Mouse (Mus musculus) urinary bladder, postnatal 14 days (tissue): Measurements from ENCODE around the gene Gm26897.
A peak's percentile ranks its signal among the peaks of the same experiment; 100 is the strongest.

ENCODE experiments used
- DNase-seq: peaks from one replicate; pipeline ENCODE4 v3.0.0; 2021; ENCODE audit warnings: low spot score

Gene Gm26897

DNA sequence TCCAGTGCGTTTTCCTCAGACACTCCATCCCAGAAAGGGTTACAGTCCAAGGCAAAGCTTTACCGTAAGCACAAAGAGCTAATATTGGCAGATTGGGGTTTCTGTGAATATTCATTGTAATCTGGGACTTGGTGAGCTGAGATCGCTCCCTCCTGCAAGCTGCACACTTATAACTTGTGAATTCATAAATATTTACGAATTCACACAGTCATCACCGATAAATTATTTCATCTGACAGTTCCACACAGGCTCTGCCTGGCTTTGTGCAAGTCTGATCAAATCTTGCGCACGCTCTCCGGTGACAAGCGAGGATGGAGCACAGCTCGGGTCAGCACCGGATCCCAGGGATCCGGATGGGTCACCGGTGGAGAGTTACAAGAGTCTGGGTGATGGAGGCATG is 16.4 kb downstream of the Gm26897 start:
- no peak for DNase-seq

DNA sequence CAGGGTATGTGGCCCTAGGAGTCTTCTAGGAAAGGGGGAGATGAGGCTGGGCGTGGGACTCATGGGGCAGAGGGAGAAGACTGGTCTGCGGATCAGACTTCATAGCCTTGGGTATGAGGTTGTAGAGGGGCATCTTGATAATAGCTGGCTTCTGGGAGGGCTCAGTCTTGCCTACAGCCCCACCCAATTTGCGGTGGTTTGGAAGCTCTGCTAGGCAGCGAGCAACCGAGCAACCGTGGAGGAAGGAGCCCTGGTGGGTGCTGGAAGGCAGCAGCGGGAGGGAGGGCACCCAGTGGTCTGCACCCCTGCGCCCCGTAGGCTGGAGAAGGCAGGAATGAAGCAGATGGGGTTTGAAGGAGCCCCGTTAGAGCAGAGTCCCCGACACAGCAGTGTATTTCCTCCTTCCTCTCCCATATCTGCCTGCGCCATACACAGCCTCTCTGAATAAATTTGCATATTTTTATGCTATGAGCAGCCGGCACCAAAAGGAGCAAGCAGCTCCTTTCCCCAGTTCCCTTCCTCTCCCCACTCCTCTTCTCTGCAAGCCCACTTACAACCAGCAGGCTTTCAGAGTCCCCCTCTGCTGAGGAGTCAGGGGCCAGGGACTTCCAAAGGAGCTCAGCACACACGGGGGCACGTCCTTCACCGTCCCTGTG is 20.9 kb downstream of the Gm26897 start:
- DNase-seq = no peak

DNA sequence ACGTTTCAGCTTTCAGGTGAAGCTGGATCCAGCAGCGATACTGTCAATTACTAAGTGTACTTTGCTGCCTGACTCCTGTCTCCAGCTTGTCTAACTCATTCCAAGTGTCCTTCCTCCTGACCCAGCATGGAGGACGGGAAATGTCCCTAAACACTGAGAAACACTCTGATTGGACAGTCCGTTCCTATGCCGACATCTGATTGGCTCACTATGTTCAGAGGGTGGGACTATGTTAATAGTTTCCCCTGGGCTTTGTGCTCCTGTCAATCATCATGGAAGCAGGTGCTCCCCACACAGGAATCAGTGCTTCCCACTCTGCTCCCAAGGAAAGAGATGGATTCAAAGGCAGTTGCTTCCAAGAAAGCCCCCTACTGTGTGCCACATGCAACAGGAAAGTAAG is 21.6 kb downstream of the Gm26897 start:
- DNase-seq = no peak

DNA sequence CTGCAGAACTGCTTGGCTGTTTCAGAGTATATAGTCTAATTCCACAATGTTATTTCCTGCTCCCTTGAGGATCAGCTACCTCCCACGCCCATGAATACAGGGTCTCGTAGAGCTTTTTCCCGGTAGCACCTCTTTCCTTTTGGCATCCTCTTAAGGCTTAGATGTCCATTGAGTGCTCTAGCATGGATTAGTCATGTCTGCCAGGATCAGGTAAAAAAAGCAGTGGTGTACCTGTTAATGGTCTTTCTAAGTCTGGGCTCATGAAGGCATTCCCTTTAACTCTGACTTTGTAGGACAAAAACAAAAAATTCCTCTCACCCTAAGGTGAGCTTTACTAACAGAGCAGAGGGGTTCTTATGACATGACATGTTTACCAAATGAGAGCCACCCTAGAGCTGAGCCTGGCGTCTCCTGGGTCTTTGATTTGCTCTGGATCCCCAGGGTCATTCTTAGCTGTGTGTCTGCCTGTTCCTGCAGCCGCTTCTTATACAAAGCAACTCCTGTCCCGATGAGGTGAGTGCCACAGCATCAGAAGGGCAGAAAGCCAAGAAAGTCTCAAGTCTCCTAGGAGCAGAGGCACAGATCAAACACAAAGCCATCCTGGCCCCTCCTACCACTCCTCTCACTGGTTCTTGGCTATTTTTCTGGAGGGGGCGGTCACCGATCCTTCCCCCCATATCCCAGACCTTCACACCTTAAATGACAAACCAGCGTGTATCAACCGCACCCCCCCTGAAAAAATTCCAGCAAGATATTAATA is 27.2 kb downstream of the Gm26897 start:
- DNase-seq = no peak

DNA sequence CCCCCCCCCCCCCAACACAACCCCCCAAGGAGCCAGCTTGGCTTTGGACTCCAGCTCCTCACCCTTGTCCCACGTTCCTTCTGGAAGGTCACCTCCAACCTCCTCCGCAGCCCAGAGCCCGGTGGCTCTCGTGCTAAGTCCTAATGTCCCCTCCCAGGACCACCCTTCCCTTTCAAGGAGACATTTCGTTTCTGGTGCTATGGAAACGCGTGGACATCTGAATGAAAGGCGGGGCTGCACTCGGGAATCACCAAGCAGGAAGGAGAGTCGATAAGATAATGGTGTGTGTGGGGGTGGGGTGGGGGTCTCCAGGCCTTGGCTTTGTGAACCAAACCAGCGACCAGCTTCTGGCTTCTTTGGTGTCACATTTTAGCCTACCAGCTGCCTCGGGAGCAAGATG is 27.9 kb downstream of the Gm26897 start:
- DNase-seq = no peak

DNA sequence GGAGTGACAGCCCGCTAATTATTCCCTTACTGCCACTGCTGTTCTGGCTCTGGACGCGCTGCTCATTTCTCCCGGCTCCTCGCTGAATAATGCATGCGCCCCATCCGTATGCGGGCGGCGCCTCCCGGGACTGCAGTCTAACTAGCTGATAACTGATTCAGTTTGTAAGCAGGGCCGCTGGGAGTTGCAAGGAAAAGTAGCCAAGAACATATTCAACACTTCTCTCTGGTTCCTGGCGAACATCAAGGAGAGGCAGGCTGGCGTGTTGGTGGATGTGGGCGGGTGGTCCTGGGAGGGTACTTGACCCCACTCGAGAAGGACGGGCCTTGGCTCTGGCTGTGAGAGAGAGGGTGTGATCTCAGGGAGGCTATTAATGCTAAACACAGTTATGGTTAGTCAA is 28.4 kb downstream of the Gm26897 start:
- DNase-seq = peak; percentile 65

DNA sequence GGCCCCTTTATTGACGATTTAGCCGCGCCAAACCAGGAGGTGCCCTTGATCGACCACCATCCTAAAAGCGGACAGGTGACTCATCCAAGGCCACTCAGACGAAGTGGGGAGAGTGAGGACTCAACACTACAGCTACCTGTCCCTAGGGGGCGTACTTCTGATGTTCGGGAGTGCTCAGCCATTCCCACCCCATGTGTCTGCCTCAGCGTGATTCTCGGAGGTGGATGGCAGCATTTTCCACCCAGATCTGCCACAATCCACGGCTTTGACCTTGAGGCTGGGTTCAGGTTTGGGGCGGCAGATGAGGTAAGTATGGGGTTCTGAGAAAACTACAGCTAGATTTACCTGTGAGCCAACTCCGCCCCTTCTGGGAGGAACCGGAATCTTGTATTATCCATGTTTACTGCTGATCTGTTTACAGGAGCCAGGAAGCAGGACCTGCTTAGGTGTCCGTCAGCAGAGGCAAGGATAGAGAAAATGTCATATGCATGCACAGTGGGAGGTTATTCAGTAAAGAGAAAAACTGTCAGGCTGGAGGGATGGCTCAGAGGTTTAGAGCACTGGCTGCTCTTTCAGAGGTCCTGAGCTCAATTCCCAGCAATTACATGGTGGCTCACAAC is 32.1 kb downstream of the Gm26897 start:
- no peak for DNase-seq

DNA sequence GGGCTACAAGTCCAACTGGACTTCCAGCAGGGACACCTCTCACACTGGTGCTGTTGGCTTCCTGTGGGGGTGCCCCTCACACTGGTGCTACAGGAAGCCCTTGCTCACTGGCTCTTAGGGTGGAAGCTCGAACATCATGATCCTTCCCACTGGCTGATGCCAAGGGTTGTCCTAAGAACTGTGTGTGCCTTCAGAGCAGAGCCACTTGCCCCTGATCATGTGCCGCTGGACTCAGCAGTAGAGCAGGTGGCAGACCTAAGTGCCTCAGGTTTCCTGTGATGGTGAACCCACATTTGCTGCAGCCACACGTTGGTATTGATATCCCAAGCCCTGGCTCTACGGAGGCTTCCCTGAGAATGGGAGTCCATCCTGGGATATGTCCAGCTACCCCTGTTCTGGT is 33.0 kb downstream of the Gm26897 start:
- DNase-seq = no peak

DNA sequence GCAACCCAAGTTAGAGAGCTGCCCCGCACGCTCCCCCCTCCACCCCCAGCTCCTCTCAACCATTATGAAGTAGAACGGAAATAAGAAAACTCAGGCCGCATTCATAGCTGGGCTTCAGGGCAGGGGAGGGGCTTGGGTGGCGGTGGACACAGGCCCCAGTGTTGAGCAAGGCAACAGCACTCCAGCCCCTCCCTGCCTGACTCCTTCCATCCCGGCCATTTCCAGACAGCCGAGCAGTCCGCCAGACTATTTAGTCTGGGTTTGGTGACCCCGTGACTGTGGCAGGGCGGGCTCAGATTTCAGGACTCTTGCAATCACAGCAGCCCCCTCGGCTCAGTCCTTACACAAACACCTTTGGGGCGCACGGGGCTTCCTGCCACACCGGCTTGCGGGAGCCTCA is 36.5 kb downstream of the Gm26897 start:
- DNase-seq = peak; percentile 65

DNA sequence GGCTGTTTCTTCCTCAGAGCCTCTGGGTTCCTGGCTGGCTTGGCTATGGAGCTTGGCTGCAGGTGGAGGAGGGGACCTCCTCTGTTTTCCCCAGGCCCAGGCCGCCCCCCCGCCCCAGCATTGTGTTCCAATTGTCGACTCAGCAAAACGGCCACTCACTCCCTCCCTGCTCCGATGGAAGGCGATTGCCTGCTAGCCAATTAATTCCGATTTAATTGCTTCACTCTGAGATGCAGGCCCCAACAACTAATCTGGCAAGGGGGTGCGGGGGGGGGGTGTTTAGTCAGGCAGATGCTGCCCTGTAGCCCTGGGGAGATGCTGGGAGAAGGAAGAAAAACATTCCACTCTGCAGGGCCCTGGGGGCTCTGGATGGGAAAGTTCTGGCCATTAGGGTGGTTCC is 38.4 kb downstream of the Gm26897 start:
- no peak for DNase-seq

DNA sequence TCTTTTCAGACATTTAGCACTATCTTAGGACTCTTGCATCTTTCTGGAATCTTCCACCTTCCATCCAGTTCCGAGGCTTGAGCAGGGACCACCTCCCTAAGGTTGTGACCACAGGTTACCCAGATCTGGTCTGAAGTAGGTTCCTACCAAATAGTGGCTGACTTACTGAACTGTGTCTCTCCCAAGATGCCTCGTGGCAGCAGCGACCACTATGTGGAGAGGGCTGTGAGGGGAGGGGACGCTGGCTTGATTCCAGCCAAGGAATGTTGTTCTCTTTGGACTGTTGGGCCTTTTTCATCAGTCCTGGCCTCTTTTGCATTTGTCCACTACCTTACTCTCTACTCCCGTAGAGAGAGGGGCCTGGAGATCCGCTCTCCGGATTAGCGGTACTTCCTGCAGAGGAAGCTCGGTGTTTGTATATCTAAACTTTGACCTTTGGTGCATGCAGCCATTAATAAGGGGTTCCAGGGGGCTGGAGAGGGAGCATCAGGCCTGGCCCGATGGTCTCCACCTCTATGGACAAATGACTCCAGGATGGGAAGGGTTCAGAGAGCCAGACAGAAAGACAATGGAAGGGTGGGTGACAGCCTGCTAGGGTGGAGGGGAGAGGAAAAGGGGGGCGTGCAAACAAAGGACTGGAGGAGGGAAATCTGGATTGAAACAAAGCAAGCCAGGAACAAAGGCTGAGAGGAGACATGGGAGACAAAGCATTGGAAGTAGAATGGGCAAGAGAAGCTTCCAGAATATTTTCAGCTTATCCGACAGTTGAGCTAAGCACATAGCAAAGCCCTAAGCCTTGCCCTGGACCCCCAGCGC is 39.1 kb downstream of the Gm26897 start:
- no peak for DNase-seq

DNA sequence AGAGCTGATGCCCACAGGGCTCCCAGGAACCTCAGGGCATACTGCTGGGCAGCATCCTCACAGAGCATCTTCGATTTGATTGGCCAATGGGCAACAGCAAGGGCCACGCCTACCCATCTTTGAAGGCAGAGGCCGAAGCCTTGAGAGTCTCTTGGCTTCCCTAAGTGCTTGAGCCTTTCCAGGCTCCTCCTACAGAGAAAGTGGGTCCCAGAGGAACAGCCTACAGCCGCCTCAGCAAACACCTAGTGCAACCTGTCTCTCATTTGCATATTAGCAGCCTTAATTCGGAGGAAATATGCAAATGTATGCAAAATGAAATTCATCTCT is 39.6 kb downstream of the Gm26897 start:
- DNase-seq = no peak

DNA sequence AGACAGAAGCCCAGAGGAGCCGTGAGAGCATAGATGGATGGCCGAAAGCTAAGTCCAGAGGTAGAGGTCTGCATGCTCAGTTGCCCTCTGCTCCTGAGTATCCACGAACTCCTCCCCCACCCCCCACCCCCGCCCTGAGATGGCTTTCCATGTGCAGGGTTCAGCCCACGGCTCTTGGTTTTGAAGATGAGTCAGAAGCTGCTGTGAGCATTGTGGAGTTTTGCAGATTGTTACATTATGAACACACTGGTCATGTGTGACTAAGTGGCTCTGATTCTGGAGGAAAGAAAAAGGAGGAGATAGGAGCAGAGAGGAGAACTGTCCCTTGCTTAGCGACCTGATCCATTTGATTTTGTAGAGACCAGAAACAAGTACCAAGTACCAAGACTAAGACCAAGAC is 42.5 kb downstream of the Gm26897 start:
- no peak for DNase-seq

DNA sequence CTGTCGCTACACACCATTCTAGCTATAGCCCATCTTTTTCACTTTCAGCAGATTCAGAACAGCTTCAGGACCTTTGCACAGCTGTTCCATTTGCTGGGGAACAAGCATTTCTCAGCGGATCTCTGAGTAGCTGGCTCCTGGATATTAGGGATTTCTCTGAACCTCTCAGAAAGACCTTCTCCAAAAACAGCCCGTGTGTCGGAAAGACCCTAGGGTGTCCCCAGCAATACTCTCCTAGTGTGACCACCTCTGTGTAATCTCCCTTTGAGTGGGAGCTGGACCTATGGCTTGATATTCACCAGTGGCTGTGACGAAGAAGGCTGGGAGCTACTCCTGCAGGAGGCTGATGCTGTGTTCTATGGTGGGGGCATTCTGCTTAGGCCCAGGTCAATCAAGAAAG is 44.4 kb downstream of the Gm26897 start:
- DNase-seq = no peak

DNA sequence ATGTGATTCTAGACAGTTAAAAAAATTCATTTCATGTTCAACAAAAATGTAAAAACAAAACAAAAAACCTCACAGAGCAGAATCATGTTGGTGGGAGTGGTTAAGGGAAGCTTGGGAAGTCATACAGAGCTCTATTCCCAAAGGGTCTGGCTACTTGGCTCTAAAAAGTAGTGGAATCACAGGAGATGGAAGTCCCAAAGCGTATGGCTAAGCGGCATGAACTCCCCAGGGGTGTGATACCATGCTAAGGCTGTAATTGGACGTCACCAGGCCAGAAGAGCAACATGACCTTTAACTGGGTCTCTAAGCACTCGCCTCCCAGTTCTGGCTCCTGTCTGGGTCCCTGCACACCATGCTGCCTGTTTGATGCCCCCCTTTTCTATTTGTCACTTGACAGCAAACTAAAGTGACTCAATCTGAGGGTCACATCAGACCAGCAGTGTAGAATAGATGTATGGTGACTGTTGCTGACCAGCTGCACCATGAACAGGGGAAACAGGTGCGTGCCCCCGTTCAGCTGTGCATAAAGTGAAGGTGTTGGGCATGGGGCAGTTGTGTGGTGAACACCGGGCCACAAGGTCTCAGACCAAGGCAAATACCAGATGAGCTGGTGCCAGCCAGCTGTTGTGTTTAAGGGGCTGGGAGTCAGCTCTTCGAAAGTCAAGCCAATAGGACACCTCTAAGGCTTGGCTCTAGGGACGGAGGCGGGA is 46.2 kb downstream of the Gm26897 start:
- DNase-seq = no peak
